Mouse (Mus musculus) ES-E14 (cell line): ENCODE data around the gene Fsip1. TPM values are rescaled to one million over a fixed set of nuclear protein-coding genes. Genes with fewer than 3 reads are reported as not detected.

Source experiments
- DNase-seq: peaks from one replicate; pipeline ENCODE4 v3.0.0-alpha.2; 2013; ENCODE audit warnings: low read depth, low spot score
- H3K27ac ChIP-seq: 2 replicates; pipeline ENCODE4 v1.5.1; 2012; ENCODE audit warnings: low read depth, mild to moderate bottlenecking, low read length, moderate library complexity, mixed read lengths; ENCODE audit not compliant: poor library complexity, insufficient read depth, severe bottlenecking
- H3K36me3 ChIP-seq: 2 replicates; pipeline ENCODE4 v1.6.1; 2012; ENCODE audit warnings: mild to moderate bottlenecking, low read length, moderate library complexity, mixed read lengths; ENCODE audit not compliant: control insufficient read depth, poor library complexity, insufficient read depth, severe bottlenecking
- H3K4me1 ChIP-seq, 2 experiments: fragments of 150-350 bp in 1 of 2; sonication (generic) in 1 of 2; 2 replicates each; pipeline ENCODE4 v1.6.1; 2012; ENCODE audit warnings: low read length in 2 of 2, mild to moderate bottlenecking in 1 of 2, mixed read lengths in 1 of 2; ENCODE audit not compliant: control insufficient read depth in 2 of 2, insufficient read depth in 2 of 2, poor library complexity in 1 of 2
- H3K4me3 ChIP-seq, 2 experiments: fragments of 150-350 bp in 1 of 2; sonication (generic) in 1 of 2; 2 replicates each; pipeline ENCODE4 v1.5.1; 2012; ENCODE audit warnings: low read length in 2 of 2, low read depth in 1 of 2, mild to moderate bottlenecking in 1 of 2, mixed read lengths in 1 of 2; ENCODE audit not compliant: insufficient read depth in 1 of 2, poor library complexity in 1 of 2, severe bottlenecking in 1 of 2
- H3K9ac ChIP-seq: 2 replicates; pipeline ENCODE4 v1.6.1; 2012; ENCODE audit warnings: low read depth, mild to moderate bottlenecking, low read length, mixed read lengths; ENCODE audit not compliant: poor library complexity, insufficient read depth, severe bottlenecking
- H3K9me3 ChIP-seq: fragments of 150-350 bp; sonication (generic); 2 replicates; pipeline ENCODE4 v1.6.1; 2012; ENCODE audit warnings: low read depth, mild to moderate bottlenecking, low read length; ENCODE audit not compliant: control insufficient read depth, insufficient read depth
- CHD2 ChIP-seq: IDR thresholded peaks from 2 replicates; pipeline ENCODE4 v1.6.1; 2014; ENCODE audit warnings: mild to moderate bottlenecking, low read depth, low read length, inconsistent platforms
- HCFC1 ChIP-seq: IDR thresholded peaks from 2 replicates; pipeline ENCODE4 v1.6.1; 2012; ENCODE audit warnings: low read length, inconsistent platforms, borderline replicate concordance; ENCODE audit not compliant: insufficient read depth
- MAFK ChIP-seq: IDR thresholded peaks from 2 replicates; pipeline ENCODE4 v1.6.1; 2014; ENCODE audit warnings: mild to moderate bottlenecking, low read depth, low read length, inconsistent platforms; ENCODE audit not compliant: insufficient read depth
- ZC3H11A ChIP-seq: IDR thresholded peaks from 2 replicates; pipeline ENCODE4 v1.6.1; 2012; ENCODE audit warnings: low read depth, mild to moderate bottlenecking, inconsistent platforms, low read length, borderline replicate concordance
- ZNF384 ChIP-seq: IDR thresholded peaks from 2 replicates; pipeline ENCODE4 v1.6.1; 2012; ENCODE audit warnings: low read depth, low read length, inconsistent platforms
- in situ Hi-C, 2 experiments: fragments of 600-800 bp; cut with MboI; formaldehyde crosslinking; loops; one replicate each; pipeline ENCODE4 v1.15.1; 2025; ENCODE audit warnings: low sequenced_read_pairs in 2 of 2, inconsistent platforms in 1 of 2; ENCODE audit not compliant: unreplicated experiment in 2 of 2
- total RNA-seq: library from RNA; depleted of rRNA; stranded (reverse); fragments of 300-350 nt; gene quantifications from 2 replicates; pipeline ENCODE4 v1.2.3, GENCODE M21; 2012

The Fsip1 gene
- total RNA-seq, 1 experiment, result 0.85 TPM

DNA sequence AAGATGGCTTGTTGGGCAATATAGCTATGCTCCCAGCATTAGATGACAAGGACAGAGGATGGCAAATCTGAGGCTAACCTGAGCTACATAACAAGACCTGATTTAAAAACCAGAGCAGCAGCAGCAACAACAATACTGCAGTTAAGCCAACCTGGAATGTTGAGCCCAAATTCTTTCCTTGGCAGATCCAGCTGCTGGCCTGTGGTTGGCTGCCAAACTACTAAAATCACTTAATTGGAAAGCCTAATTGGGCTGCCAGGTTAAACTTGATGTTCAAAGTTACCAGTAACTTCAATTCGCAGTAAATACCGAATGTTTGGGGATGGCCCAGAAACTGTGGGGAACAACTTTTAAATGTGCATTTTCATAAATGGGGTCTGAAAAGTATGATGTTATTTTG lies 74.6 kb downstream of the Fsip1 start:
- H3K4me3 ChIP-seq, result no peak overlapping the region
- no peaks in the 10 kb centered on the region for H3K9me3 ChIP-seq
- no peak for TF ChIP-seq MAFK
- TF ChIP-seq ZNF384, result no peak
- TF ChIP-seq HCFC1, result no peak
- TF ChIP-seq CHD2, result no peak
- no peak for TF ChIP-seq ZC3H11A
- no peak overlapping the region for H3K27ac ChIP-seq
- no peaks in the 10 kb centered on the region for H3K36me3 ChIP-seq
- no peak overlapping the region for H3K9ac ChIP-seq
- in situ Hi-C loops, result no loop called here
- DNase-seq, result no peak
- peaks cover 5 to 13% of the 10 kb centered on the region in 2 experiments; a peak in 3 of 4 replicates for H3K4me1 ChIP-seq

DNA sequence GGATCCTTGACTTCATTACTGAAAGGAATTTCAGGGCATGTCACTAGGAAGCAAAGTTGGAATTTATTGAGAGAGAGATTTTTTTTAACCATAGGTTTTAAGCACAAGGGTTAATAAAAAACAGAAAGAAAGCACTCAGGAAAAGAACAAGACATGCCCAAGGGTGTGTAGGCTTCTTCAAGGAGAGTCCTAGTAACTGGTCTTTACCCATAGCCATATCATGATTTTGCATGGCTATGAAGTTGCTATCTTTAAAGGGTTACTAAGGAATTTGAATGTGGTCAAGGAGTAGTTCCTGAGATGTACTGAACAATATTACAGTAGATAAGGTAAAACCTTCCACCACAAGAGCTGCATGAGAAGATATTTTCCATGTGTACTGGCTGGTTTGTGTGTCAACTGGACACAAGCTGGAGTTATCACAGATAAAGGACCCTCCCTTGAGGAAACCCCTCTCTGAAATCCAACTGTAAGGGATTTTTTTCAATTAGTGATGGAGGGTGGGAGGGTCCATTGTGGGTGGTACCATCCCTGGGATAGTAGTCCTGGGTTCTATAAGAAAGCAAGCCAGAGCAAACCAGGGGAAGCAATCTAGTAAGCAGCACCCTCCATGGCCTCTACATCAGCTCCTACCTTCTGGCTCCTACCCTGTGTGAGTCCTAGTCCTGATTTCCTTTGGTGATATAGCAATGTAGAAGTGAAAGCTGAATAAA lies 76.7 kb downstream of the Fsip1 start:
- in situ Hi-C loops, result no loop called here
- Histone ChIP-seq H3K9ac (no peak overlapping the region; the same call in 1 of the 2 replicates), H3K4me3 (peak overlapping the region; percentile 10 to 53), H3K9me3 (no peaks in the 10 kb centered on the region), H3K36me3 (no peaks in the 10 kb centered on the region), H3K4me1 (peaks cover 6 to 13% of the 10 kb centered on the region in 2 experiments; a peak in 3 of 4 replicates), H3K27ac (peak overlapping the region; percentile 82)
- 0 out of 2 replicates have a peak, but pooled peaks have one; percentile 47 for TF ChIP-seq ZNF384
- TF ChIP-seq CHD2, result no peak
- no peak for TF ChIP-seq HCFC1
- TF ChIP-seq MAFK, result no peak
- DNase-seq, result no peak

DNA sequence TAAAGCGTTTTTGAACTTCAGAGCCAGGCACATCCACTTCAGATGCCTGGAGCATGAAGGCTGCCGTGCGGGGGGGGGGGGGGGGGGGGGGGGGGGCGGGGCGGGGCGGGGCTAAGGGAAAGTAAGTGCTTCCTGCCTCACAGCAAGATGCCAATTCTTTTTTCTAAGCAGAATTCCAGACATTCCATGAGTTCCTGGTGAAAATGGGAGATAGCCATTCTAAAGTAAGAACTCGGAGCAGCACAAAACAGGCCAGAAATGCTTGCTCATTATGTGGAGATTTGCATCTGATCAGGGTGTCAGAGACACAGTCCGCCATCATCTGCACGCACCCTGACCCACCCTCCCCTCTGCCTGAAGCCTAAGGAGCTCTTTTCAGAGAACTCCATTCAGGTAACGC lies 77.3 kb downstream of the Fsip1 start:
- TF ChIP-seq CHD2 (peak; percentile 17; the same call in 1 of the 2 replicates), ZNF384 (no peak), MAFK (peak; percentile 77), HCFC1 (no peak), ZC3H11A (no peak)
- H3K36me3 ChIP-seq, result no peaks in the 10 kb centered on the region
- peak overlapping the region; percentile 82 for H3K27ac ChIP-seq
- in situ Hi-C loops, result no loop called here
- DNase-seq, result peak; percentile 65
- no peaks in the 10 kb centered on the region for H3K9me3 ChIP-seq
- peaks cover 6 to 13% of the 10 kb centered on the region in 2 experiments; a peak in 3 of 4 replicates for H3K4me1 ChIP-seq
- H3K9ac ChIP-seq, result no peak overlapping the region
- H3K4me3 ChIP-seq, result peak overlapping the region; percentile 10 to 53; a peak in 3 of 4 replicates

- Histone ChIP-seq H3K27ac (no peak overlapping the region), H3K9ac (no peak overlapping the region), H3K36me3 (no peaks in the 10 kb centered on the region), H3K4me1 (peaks cover 2 to 4% of the 10 kb centered on the region in 2 experiments; a peak in 2 of 4 replicates), H3K9me3 (no peaks in the 10 kb centered on the region), H3K4me3 (no peak overlapping the region)
- no peak for TF ChIP-seq MAFK
- no peak for TF ChIP-seq ZNF384
- TF ChIP-seq HCFC1, result no peak
- no peak for TF ChIP-seq CHD2
- no peak for TF ChIP-seq ZC3H11A
- in situ Hi-C loops, result no loop called here
- DNase-seq, result no peak
Measured at GRCm38 (mm10) chr2:118174558-118175383, 82.0 kb downstream of the Fsip1 start.
